Mouse (Mus musculus) cerebellum, adult (tissue): ENCODE results near the gene Sec23ip.
A peak's percentile ranks its signal among the peaks of the same experiment; 100 is the strongest.
"Not testable (repeated sequence)": the region's sequence is repeated elsewhere in the genome, so short reads cannot be mapped to it uniquely, and the experiment has no call there.

Experiments
- ATAC-seq: cut with Nextera tagmentation; 2 replicates; pipeline ENCODE4 v1.9.2; 2017; ENCODE audit warnings: mild to moderate bottlenecking, moderate library complexity, mixed read lengths; ENCODE audit not compliant: insufficient number of reproducible peaks, low FRiP score, low TSS enrichment

Sec23ip gene

DNA sequence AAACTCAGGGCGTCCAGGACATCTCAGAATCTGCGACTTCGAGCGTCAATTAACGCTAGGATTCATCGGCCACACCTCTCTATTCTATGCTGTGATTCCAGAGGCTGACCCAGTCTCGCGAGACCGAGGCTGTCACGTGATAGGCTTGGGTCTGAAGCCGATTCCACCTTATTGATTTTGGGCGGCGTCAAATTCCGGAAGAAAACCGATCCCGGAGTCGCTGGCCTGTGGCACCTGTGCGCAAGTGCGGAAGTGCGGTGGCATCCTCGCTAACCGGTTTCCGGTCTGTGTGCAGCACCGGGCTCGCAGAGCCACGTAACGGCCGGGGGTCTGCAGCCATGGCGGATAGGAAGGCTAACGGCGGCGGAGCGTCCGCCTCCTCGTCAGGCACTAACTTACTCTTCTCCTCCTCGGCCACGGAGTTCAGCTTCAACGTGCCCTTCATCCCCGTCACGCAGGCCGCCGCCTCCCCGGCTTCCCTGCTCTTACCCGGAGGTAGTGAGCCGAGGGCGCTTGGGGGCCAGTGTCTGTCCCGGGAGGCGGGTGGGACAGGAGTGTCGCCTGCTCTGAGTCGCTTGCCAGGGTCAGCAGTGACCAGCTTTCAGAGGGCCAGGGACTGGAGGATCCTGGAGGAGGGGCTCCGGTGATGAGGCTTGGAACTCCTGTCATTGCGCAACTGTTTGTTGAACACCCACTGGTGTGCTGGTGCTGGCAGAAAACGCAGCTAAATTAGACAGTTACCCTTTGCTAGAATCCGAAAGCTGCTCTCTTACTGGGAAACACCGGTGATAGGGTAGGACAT is at the start of gene Sec23ip:
Sec23ip (plus strand) TSS at position 260 of the 802 bp plus-strand sequence.
- peak; percentile 84 for ATAC-seq

DNA sequence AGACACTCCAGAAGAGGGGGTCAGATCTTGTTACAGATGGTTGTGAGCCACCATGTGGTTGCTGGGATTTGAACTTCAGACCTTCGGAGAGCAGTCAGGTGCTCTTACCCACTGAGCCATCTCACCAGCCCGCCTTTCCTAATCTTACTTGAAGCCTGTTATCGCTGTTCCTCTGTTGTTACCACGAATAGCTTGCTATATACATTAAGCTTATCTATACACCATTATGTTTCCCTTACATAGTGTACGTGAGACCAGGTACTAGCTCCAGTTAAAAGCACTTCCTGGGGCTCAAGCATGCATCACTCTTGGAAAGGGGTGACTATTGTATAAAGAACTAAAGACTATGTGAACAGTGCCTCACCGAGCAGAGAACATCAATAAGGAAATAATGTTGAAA is 44.8 kb upstream of the Sec23ip start:
- ATAC-seq: not testable (repeated sequence)

DNA sequence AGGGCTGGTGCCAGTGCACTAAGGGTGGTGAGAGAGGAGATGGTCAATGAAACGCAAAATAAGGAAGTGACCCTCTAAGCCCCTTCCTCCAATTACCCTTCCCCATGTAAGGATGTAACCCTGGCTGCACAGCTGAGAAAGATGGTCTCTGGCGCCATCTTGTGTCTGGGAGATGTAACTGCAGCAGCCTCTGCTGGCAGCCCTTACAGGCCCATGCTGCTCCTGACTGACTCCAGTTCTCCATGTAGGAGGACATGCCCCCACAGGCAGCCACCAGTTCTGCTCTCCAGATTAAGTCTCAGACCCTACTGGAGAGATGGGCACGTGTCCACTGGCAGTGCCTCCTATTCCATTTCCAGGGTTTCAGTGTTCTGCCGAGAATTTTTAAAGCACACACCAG is 39.0 kb upstream of the Sec23ip start:
- peak; percentile 61; the same call in 1 of the 2 replicates for ATAC-seq

DNA sequence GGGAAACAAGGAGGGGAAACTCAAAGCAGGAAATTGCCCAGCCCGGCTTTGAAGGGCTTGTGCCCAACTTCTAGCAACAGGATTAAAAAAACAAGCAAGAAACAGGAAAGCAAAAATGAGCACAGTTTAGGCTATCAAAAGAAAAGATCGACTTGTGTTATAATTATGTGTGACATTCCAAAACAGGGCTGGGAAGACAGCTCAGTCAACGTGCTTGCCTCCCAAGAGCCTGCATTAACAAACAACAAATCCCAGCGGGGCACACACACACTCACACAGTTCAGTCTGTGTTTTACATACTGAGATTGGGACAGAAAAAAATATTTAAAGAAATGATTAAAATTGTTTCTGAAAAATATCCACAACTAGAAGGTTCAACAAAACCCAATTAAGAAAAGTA is 26.8 kb upstream of the Sec23ip start:
- ATAC-seq: no peak

DNA sequence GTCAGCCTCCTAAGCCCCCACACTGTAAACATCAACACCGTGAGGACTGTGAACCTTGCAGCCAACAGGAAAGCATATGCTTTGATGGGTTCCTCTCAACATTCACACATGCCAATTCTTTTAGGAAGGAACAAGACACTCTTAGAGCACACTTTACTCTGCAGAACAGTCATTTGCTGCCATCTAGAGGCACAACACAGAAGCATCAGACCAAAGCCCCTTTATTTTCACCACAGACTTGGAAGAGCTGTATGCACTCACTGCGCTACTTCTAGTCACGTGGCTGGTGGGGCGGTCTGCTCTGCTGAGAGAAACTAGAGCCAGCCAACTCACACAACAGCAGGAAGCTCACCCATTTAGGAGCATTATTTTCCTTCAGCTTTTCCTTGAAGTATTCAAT is 20.0 kb upstream of the Sec23ip start:
- 0 out of 2 replicates have a peak, but pooled peaks have one; percentile 56 for ATAC-seq

DNA sequence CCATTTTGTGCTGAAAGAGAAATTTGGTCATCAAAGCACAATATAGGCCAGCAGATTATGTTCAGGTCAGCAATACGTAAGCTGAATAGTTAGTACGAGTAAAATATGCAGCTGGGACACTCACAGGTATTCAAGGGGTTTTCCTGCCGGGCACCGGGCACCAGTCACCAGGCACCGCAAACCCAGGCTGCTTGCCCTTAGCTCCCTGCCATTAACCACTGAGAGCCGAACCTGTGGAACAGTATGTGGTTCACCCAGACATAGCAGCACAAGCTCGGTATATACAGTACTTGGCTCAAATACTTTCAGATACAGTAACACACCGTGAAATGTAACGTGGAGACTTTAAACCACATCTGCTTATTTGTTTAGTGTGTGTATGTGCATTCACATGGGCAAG is 19.6 kb upstream of the Sec23ip start:
- no peak for ATAC-seq

DNA sequence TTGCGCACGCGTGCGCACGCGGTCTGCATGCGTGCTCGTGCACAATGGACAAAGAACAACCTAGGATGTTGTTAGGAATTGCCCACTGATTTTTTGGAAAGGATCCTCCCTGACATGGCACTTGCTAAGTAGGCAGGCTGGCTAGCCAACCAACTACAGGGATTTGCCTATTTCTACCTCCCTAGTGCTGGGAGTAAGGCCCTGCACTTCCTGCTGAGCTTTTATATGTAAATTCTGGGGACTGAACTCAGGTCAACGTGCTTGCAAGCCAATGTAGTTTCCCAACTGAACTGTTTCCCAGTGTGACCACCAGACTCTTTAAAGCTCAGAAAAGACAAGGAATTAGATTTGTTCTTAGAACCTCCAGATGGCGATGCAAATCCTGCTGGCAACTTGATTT is 17.7 kb upstream of the Sec23ip start:
- no peak for ATAC-seq

DNA sequence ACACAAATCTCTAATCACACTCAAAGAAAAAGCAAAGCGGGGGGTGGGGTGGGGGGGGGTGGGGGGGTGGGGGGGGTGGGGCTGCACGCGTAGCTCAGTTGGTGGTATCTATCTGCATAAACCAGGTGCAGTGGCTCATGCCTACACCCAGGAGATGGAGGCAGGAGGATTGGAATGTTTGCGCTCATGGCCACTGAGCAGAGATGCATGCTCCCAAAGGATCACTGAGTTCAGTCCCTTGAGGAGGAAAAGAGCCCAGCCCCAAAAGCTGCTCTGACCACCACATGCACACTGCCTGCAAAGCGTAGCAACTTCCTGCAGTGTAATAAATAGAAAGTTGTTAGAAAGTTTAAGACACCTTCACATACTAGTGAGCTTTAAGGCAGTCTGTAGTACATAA is 17.0 kb upstream of the Sec23ip start:
- no peak for ATAC-seq

DNA sequence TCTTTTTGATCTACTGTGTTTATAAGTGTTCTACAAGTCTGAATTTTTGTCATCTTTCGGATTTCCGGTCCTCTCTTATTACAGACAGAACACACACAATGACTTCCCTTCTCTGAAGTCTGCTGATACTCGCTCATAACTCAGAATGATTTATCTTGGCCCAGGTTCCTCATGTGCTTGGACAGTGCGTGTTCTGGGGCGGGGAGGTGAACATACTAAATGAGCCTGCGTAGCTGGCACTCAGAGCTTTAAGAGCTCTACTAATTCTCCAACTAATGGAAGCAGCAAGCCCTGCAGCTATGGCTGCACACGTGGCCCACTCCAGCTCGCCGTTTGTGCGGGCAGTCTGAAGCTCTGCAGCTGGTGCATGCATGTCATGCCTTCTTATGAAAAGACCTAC is 16.0 kb upstream of the Sec23ip start:
- ATAC-seq: no peak

DNA sequence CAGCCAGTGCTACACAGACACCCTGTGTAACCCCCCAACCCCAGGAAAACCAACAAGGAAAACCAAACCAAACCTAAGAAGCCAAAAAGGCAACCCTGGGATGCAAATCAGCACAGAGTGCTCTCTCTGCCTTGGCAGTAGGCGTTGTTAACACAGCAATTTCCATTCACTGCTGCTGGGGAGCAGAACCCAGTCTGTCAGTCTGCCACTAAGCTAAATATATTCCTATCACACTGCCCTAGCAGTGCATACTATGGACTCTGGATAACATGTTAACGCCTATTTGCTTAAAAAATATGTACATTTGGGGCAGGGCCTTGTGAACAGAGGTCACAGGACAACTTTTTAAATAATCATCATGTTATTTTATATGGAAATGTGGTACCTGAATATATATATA is 13.2 kb upstream of the Sec23ip start:
- no peak for ATAC-seq

DNA sequence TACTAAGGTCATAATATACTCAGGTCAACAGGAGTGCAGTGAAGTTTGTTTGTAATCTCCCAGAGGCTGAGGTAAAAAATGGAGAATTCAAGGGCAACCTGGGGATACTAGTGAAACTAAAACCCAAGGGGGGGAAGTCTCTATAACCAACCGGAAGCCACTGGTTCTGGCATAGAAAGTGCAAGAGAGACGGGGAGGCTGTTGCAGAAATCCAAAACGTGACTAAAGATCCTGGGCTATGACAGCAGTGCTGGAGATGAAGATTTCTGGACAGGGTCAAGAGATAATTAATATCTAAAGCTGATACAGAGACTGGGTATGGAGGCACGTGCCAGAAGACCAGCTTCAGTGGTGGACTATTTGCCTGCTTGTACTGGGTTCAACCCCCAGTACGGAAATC is 6.7 kb upstream of the Sec23ip start:
- no peak for ATAC-seq

DNA sequence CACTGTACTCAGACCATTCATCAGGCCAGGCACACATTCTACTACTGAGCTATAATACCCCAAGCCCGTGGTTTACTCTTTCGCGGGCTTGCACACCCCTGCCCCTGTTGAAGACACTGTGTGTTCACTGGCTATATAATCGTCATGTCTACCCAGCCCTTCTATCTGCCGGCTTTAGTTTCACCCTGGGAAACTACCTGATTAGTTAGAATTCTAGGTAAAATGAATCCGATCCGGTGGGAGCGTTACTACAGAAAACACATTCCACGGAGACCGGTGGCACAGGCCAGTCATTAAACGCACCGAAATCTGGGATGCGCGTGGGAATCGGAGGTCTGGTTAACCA is 5.7 kb upstream of the Sec23ip start:
- no peak for ATAC-seq

DNA sequence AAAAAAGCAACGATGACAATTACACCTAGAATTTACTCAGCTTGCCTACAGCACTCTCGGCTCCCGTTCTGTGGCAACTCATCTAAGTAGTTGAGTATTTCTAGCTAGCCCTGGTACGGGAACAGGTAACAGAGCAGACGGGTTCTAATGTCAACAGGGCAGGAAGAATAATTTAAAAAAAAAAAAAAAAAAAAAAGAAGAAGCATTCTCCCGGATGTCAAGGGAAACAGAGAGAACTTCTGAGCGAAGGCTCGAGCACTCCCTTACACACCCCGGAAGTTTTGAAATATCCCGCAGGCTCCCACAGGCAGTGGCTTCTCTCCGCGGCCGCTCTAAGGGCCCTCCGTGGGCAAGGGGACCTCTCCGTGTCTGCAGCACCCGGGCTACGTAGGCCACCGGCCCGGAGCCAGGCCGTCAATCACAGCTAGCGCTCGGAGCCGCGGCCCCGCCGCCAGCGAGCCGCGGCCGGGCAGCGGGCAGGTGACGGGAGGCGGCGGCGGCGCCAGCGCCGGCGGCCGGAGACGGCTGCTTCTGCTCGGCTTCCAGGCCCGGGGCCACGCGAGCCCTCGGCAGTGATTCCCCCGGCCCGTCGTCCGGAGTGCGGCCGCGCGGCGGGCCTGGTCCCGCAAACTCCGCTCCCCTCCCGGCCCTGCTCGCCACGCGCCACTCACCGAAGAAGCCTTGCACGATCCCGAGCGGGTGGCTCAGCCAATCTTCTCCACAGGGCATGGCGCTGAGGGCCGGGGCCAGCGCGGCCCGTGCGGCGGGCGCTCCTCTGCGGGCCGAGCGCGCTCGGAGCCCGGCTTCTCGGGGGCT is 5.1 kb upstream of the Sec23ip start:
- ATAC-seq: peak; percentile 32; the same call in 1 of the 2 replicates

DNA sequence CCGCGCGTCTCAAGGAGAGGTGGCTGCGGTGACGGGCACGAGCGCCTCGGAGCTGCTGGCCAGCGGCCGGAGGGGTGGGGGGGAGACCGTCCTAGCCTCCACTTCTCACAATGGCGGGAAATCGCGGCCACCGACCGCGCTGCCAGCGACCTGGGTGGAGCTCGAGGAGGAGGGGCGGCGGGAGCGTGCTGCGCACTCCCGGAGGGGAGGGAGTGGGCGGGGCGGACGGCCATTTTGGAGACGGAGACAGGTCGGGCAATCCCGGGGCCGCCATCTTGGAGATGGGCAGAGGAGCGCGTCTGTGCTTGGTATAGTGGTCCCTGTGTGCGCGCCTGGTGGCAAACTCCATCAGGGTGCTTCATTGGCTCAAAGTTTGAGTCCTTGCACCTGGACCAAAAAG is 4.4 kb upstream of the Sec23ip start, which contains the start of gene Mcmbp:
Mcmbp (minus strand) TSS at position 162 of the 400 bp plus-strand sequence.
- ATAC-seq: peak; percentile 72; the same call in 1 of the 2 replicates

DNA sequence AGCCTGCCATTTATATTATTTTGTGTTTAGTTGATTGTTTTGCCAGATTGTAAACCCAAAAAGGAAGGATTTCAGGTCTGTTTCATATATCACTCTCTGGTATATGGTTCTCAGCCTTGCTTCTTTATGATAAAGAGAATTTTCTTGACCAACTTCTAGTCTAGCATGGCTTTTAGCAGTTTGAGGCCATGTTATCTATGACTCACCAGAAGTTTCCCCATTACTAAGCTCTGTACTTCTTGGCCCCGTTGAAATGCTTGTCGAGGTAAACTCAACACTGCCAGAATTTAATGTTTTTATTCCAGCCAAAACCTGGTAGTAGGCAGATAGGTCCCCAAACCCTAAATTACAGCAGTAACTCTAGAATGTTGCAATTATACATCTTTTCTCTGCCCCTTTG is 845 bp upstream of the Sec23ip start:
- no peak for ATAC-seq

DNA sequence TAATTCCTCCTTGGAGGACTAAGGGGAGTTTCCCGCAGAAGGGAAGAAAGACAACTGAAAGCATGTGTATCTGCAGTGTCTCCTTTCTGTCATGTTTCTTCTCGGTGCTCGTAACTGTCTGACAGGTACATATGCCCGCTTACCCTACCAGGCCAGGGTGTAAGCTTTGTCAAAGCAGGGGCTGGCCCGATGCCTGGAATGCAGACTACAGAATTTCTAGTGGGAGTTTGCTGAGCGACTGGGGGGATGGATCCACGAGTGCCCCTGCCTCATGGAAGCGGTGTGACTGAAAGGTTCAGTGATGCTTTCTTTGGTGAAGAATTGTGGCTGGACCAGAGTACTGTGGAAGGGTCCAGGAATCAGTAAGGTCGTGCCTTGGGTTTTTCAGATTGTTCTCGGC is 1.4 kb downstream of the Sec23ip start:
- ATAC-seq: no peak

DNA sequence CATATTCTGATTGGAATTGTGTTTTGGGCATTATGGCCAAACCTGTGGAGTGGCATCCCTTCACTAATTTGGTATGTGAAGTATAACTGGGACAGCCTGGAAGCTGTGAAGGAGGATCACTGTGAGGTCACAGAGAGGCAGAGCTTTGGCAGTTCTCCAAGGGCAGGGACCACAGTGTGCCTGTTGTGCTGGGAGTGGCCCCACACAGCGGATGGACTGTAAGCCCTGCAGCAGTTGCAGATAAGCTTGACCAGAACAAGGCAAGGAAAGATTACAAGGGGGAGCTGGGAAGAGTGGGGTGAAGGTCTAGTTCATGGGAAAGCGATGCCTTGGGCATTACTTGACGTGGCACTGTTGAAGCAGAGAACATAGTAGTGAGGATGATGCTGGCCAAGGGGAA is 4.0 kb downstream of the Sec23ip start:
- ATAC-seq: no peak

DNA sequence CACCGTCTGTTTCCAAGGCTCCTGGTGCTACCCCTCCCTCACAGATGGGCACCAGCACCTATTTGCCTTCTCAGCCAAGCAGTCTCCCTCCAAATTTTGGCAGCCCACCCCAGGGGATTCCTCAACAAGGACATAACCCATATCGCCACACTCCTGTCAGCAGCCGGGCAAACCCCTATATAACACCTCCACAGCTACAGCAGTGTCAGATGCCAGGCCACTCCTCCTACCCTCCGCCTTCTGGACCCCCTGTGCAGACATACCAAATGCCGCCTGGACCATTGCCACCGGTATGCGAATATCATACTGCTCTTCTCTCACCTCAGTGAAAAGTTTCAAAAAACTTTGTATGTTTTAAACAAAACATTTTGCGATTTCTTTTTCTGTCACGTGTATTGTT is 5.6 kb downstream of the Sec23ip start:
- ATAC-seq: no peak

DNA sequence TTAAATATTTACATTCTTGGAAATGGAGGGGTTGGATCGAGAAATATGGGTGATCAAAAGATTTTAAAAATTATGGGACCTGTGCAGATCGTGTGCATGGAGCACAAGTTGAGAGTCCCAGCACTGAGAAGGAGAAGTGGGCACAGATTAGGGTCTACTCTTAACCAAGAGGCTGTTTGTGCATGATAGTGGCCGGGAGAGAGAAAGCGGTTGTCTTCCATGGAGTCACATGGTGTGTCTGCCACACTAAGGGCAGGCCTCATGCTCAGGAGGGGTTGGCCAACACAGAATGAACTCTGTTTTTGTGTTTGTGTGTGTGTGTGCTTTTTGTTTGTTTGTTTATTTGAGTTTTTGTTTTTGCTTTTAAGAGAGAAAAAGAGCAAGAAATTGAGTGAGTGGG is 7.3 kb downstream of the Sec23ip start:
- ATAC-seq: no peak

DNA sequence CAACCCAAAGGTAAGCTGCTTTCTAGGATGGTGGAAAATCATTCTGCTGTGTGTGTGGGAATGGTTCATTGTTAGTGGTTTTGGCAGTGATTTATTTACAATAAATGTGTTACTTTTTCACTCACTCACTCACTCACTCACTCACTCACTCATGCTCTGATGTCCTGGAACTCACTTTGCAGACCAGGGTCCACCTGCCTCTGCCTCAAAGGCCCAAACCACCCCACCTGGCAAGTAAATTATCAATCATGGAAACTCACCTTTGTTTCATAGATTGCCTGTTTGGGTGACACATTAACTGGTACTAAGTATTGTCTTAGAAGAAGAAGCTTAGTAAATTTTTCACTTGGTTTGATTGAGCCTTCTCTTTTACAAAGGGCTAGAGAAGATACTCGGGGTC is 10.7 kb downstream of the Sec23ip start:
- ATAC-seq: no peak

DNA sequence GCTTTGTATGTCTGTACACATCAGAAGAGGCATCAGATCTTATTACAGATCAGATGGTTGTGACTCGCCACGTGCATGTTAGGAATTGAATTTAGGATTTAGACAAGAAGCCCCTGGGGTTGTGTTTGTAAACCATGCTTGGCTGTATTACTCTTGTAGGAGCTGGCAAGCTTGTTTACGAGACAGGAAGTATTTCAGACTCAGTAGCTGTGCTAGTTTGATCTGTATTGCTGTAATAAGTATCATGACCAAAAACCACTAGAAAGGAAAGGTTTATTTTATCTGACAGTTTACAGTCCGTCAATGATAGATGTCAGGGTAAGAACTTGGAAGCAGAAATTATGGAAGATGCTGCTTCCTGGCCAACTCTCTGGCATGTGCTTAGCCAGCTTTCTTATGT is 14.2 kb downstream of the Sec23ip start:
- ATAC-seq: no peak

DNA sequence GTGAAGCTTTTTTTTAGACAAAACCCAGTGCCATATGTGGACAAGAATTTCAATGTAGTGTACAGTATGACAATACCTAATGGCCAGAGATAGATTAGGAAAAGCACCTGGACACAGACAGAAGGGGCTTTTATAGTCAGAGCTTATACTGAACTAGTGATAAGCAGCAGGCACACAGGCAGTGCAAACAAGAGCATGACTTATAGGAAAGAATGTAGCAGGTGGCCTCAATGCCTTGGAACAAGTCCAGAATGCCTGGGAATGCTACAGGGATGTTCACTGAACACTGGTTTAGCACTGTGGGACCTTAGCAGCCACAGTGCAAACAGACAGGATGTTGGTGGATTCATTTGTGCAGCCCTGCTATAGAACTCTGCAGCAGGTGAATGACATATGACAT is 22.0 kb downstream of the Sec23ip start:
- ATAC-seq: no peak
